Mouse (Mus musculus): ENCODE measurements around the gene Igf2bp1. TPM values are rescaled to one million over a fixed set of nuclear protein-coding genes. Genes with fewer than 3 reads are reported as not detected.
"Not testable (repeated sequence)": the region's sequence is repeated elsewhere in the genome, so short reads cannot be mapped to it uniquely, and the experiment has no call there.

Igf2bp1 gene
- polyA plus RNA-seq, 1 experiment from 2014 or later: 20.2 TPM

- Histone ChIP-seq H3K27ac (ENCODE audit: low read length) (no peak overlapping the region), H3K9ac (replicated peaks; ENCODE audit: low read depth, low read length) (no peak overlapping the region), H3K4me1 (replicated peaks; ENCODE audit: control insufficient read depth, insufficient read depth, low read length) (no peaks in the 10 kb centered on the region), H3K9me3 (ENCODE audit: control insufficient read depth, low read length) (no peaks in the 10 kb centered on the region), H3K4me2 (ENCODE audit: low read length) (no peak overlapping the region), H3K4me3 (replicated peaks; ENCODE audit: low read length) (no peak overlapping the region), H3K36me3 (ENCODE audit: control insufficient read depth, insufficient read depth) (no peaks in the 10 kb centered on the region; the same call in 1 of the 2 replicates), H3K27me3 (replicated peaks; ENCODE audit: control insufficient read depth, insufficient read depth, low read length) (no peaks in the 10 kb centered on the region)
- WGBS: 63% methylated on average over 7 of the region's 7 CpGs
- ATAC-seq: no peak
Measured at GRCm38 (mm10) chr11:95957407-95957806, 48.3 kb downstream of the Igf2bp1 start.

- ATAC-seq: no peak
- no peak overlapping the region for H3K27ac ChIP-seq (ENCODE audit: low read length)
- H3K4me1 ChIP-seq (replicated peaks; ENCODE audit: control insufficient read depth, insufficient read depth, low read length): no peaks in the 10 kb centered on the region
- H3K36me3 ChIP-seq (ENCODE audit: control insufficient read depth, insufficient read depth): no peaks in the 10 kb centered on the region
- no peak overlapping the region for H3K9ac ChIP-seq (replicated peaks; ENCODE audit: low read depth, low read length)
- H3K27me3 ChIP-seq (replicated peaks; ENCODE audit: control insufficient read depth, insufficient read depth, low read length): no peaks in the 10 kb centered on the region
- no peaks in the 10 kb centered on the region for H3K9me3 ChIP-seq (ENCODE audit: control insufficient read depth, low read length)
- WGBS: 91% methylated on average over 5 of the region's 5 CpGs
- no peak overlapping the region for H3K4me3 ChIP-seq (replicated peaks; ENCODE audit: low read length)
- no peak overlapping the region for H3K4me2 ChIP-seq (ENCODE audit: low read length)
Measured at GRCm38 (mm10) chr11:95953313-95953712, 52.4 kb downstream of the Igf2bp1 start.

GRCm38 (mm10) chr11:95945838-95946472 lies 59.8 kb downstream of the Igf2bp1 start:
- ATAC-seq: no peak
- Histone ChIP-seq H3K9me3 (ENCODE audit: control insufficient read depth, low read length) (no peaks in the 10 kb centered on the region), H3K4me1 (replicated peaks; ENCODE audit: control insufficient read depth, insufficient read depth, low read length) (no peaks in the 10 kb centered on the region), H3K4me2 (ENCODE audit: low read length) (no peak overlapping the region), H3K27me3 (replicated peaks; ENCODE audit: control insufficient read depth, insufficient read depth, low read length) (no peaks in the 10 kb centered on the region), H3K4me3 (replicated peaks; ENCODE audit: low read length) (no peak overlapping the region), H3K36me3 (ENCODE audit: control insufficient read depth, insufficient read depth) (no peaks in the 10 kb centered on the region), H3K27ac (ENCODE audit: low read length) (no peak overlapping the region), H3K9ac (replicated peaks; ENCODE audit: low read depth, low read length) (no peak overlapping the region)
- WGBS: 62% methylated on average over 13 of the region's 13 CpGs

GRCm38 (mm10) chr11:95939828-95940507 lies 65.8 kb downstream of the Igf2bp1 start:
- H3K4me2 ChIP-seq (ENCODE audit: low read length): no peak overlapping the region
- no peaks in the 10 kb centered on the region for H3K36me3 ChIP-seq (ENCODE audit: control insufficient read depth, insufficient read depth)
- H3K9ac ChIP-seq (replicated peaks; ENCODE audit: low read depth, low read length): no peak overlapping the region
- no peak overlapping the region for H3K4me3 ChIP-seq (replicated peaks; ENCODE audit: low read length)
- ATAC-seq: no peak
- no peaks in the 10 kb centered on the region for H3K27me3 ChIP-seq (replicated peaks; ENCODE audit: control insufficient read depth, insufficient read depth, low read length)
- WGBS: 41% methylated on average over 11 of the region's 11 CpGs
- H3K27ac ChIP-seq (ENCODE audit: low read length): no peak overlapping the region
- no peaks in the 10 kb centered on the region for H3K4me1 ChIP-seq (replicated peaks; ENCODE audit: control insufficient read depth, insufficient read depth, low read length)
- no peaks in the 10 kb centered on the region for H3K9me3 ChIP-seq (ENCODE audit: control insufficient read depth, low read length)

GRCm38 (mm10) chr11:95936409-95936808 lies 69.3 kb downstream of the Igf2bp1 start:
- no peak overlapping the region for H3K4me2 ChIP-seq (ENCODE audit: low read length)
- ATAC-seq: no peak
- no peak overlapping the region for H3K9ac ChIP-seq (replicated peaks; ENCODE audit: low read depth, low read length)
- no peaks in the 10 kb centered on the region for H3K9me3 ChIP-seq (ENCODE audit: control insufficient read depth, low read length)
- H3K27me3 ChIP-seq (replicated peaks; ENCODE audit: control insufficient read depth, insufficient read depth, low read length): no peaks in the 10 kb centered on the region
- H3K4me3 ChIP-seq (replicated peaks; ENCODE audit: low read length): no peak overlapping the region
- 82% methylated on average over 6 of the region's 6 CpGs for WGBS
- no peaks in the 10 kb centered on the region for H3K4me1 ChIP-seq (replicated peaks; ENCODE audit: control insufficient read depth, insufficient read depth, low read length)
- no peak overlapping the region for H3K27ac ChIP-seq (ENCODE audit: low read length)
- no peaks in the 10 kb centered on the region for H3K36me3 ChIP-seq (ENCODE audit: control insufficient read depth, insufficient read depth)

GRCm38 (mm10) chr11:95932168-95932567 lies 73.6 kb downstream of the Igf2bp1 start:
- H3K4me1 ChIP-seq (replicated peaks; ENCODE audit: control insufficient read depth, insufficient read depth, low read length); H3K27me3 ChIP-seq (replicated peaks; ENCODE audit: control insufficient read depth, insufficient read depth, low read length); ATAC-seq; H3K9ac ChIP-seq (replicated peaks; ENCODE audit: low read depth, low read length); H3K9me3 ChIP-seq (ENCODE audit: control insufficient read depth, low read length); H3K36me3 ChIP-seq (ENCODE audit: control insufficient read depth, insufficient read depth); H3K4me3 ChIP-seq (replicated peaks; ENCODE audit: low read length); H3K4me2 ChIP-seq (ENCODE audit: low read length); H3K27ac ChIP-seq (ENCODE audit: low read length): not testable (repeated sequence)
- 90% methylated on average over 8 of the region's 10 CpGs for WGBS

- Histone ChIP-seq H3K4me1 (replicated peaks; ENCODE audit: control insufficient read depth, insufficient read depth, low read length) (no peaks in the 10 kb centered on the region), H3K4me2 (ENCODE audit: low read length) (no peak overlapping the region), H3K27ac (ENCODE audit: low read length) (no peak overlapping the region), H3K36me3 (ENCODE audit: control insufficient read depth, insufficient read depth) (no peaks in the 10 kb centered on the region), H3K4me3 (replicated peaks; ENCODE audit: low read length) (no peak overlapping the region), H3K9me3 (ENCODE audit: control insufficient read depth, low read length) (0 out of 2 replicates have a peak, but pooled peaks cover 6% of the 10 kb centered on the region), H3K27me3 (replicated peaks; ENCODE audit: control insufficient read depth, insufficient read depth, low read length) (peaks cover 7% of the 10 kb centered on the region), H3K9ac (replicated peaks; ENCODE audit: low read depth, low read length) (no peak overlapping the region)
- ATAC-seq: no peak
- WGBS: 73% methylated on average over 4 of the region's 4 CpGs
Measured at GRCm38 (mm10) chr11:95926398-95926797, 79.3 kb downstream of the Igf2bp1 start.

- H3K27ac ChIP-seq (ENCODE audit: low read length): no peak overlapping the region
- no peaks in the 10 kb centered on the region for H3K4me1 ChIP-seq (replicated peaks; ENCODE audit: control insufficient read depth, insufficient read depth, low read length)
- H3K4me2 ChIP-seq (ENCODE audit: low read length): no peak overlapping the region
- H3K36me3 ChIP-seq (ENCODE audit: control insufficient read depth, insufficient read depth): no peaks in the 10 kb centered on the region
- H3K9me3 ChIP-seq (ENCODE audit: control insufficient read depth, low read length): 0 out of 2 replicates have a peak, but pooled peaks cover 6% of the 10 kb centered on the region
- WGBS: 94% methylated on average over 5 of the region's 5 CpGs
- H3K27me3 ChIP-seq (replicated peaks; ENCODE audit: control insufficient read depth, insufficient read depth, low read length): peaks cover 7% of the 10 kb centered on the region
- H3K4me3 ChIP-seq (replicated peaks; ENCODE audit: low read length): no peak overlapping the region
- no peak overlapping the region for H3K9ac ChIP-seq (replicated peaks; ENCODE audit: low read depth, low read length)
- no peak for ATAC-seq
Measured at GRCm38 (mm10) chr11:95925976-95926375, 79.8 kb downstream of the Igf2bp1 start.

- H3K4me1 ChIP-seq (replicated peaks; ENCODE audit: control insufficient read depth, insufficient read depth, low read length): no peaks in the 10 kb centered on the region
- H3K27me3 ChIP-seq (replicated peaks; ENCODE audit: control insufficient read depth, insufficient read depth, low read length): peaks cover 7% of the 10 kb centered on the region
- ATAC-seq: no peak
- no peaks in the 10 kb centered on the region for H3K36me3 ChIP-seq (ENCODE audit: control insufficient read depth, insufficient read depth)
- 0 out of 2 replicates have a peak, but pooled peaks cover 6% of the 10 kb centered on the region for H3K9me3 ChIP-seq (ENCODE audit: control insufficient read depth, low read length)
- H3K4me3 ChIP-seq (replicated peaks; ENCODE audit: low read length): no peak overlapping the region
- no peak overlapping the region for H3K9ac ChIP-seq (replicated peaks; ENCODE audit: low read depth, low read length)
- 7% methylated on average over 2 of the region's 2 CpGs for WGBS
- H3K27ac ChIP-seq (ENCODE audit: low read length): no peak overlapping the region
- no peak overlapping the region for H3K4me2 ChIP-seq (ENCODE audit: low read length)
Measured at GRCm38 (mm10) chr11:95924215-95924614, 81.5 kb downstream of the Igf2bp1 start.
